Mouse (Mus musculus) yolk sac, embryonic 10.5 days (tissue): Measurements from ENCODE around the gene Ints14.

Source experiments
- DNase-seq: peaks from one replicate; pipeline ENCODE4 v3.0.0-alpha.2; 2017; ENCODE audit warnings: low spot score

Gene Ints14

GRCm38 (mm10) chr9:64960117-64960977 is at the start of gene Ints14:
Gene Ints14, plus strand, starts transcription at chr9:64960905.
- peak; percentile 95 for DNase-seq

GRCm38 (mm10) chr9:64913406-64913805 is 47.3 kb upstream of the Ints14 start:
- no peak for DNase-seq

- no peak for DNase-seq
Observed at GRCm38 (mm10) chr9:64913973-64914372, 46.7 kb upstream of the Ints14 start.

- no peak for DNase-seq
Observed at GRCm38 (mm10) chr9:64914629-64915028, 46.1 kb upstream of the Ints14 start.

- peak; percentile 60 for DNase-seq
Observed at GRCm38 (mm10) chr9:64918560-64918959, 42.1 kb upstream of the Ints14 start.

- no peak for DNase-seq
Observed at GRCm38 (mm10) chr9:64925771-64926170, 34.9 kb upstream of the Ints14 start.

- no peak for DNase-seq
Observed at GRCm38 (mm10) chr9:64926201-64926991, 34.3 kb upstream of the Ints14 start.

GRCm38 (mm10) chr9:64930256-64930655 is 30.4 kb upstream of the Ints14 start:
- no peak for DNase-seq

- DNase-seq: no peak
Observed at GRCm38 (mm10) chr9:64931751-64932610, 28.7 kb upstream of the Ints14 start.

GRCm38 (mm10) chr9:64934015-64934754 is 26.5 kb upstream of the Ints14 start:
- DNase-seq: no peak

- peak; percentile 24 for DNase-seq
Observed at GRCm38 (mm10) chr9:64936508-64936907, 24.2 kb upstream of the Ints14 start.

- DNase-seq: no peak
Observed at GRCm38 (mm10) chr9:64937491-64937890, 23.2 kb upstream of the Ints14 start.

- DNase-seq: no peak
Observed at GRCm38 (mm10) chr9:64938535-64938934, 22.2 kb upstream of the Ints14 start.

- no peak for DNase-seq
Observed at GRCm38 (mm10) chr9:64939281-64939680, 21.4 kb upstream of the Ints14 start.

- DNase-seq: no peak
Observed at GRCm38 (mm10) chr9:64939790-64940189, 20.9 kb upstream of the Ints14 start.

GRCm38 (mm10) chr9:64940731-64941346 is 19.9 kb upstream of the Ints14 start:
- no peak for DNase-seq

- no peak for DNase-seq
Observed at GRCm38 (mm10) chr9:64941650-64942049, 19.1 kb upstream of the Ints14 start.

- no peak for DNase-seq
Observed at GRCm38 (mm10) chr9:64943997-64944396, 16.7 kb upstream of the Ints14 start.

- no peak for DNase-seq
Observed at GRCm38 (mm10) chr9:64947483-64948095, 13.1 kb upstream of the Ints14 start.

GRCm38 (mm10) chr9:64951161-64951657 is 9.5 kb upstream of the Ints14 start, which contains the start of gene Slc24a1:
Gene Slc24a1, minus strand, starts transcription at chr9:64951607.
- no peak for DNase-seq
